Mouse (Mus musculus): Measurements from ENCODE around the gene Pgk1.

Gene Pgk1

DNA sequence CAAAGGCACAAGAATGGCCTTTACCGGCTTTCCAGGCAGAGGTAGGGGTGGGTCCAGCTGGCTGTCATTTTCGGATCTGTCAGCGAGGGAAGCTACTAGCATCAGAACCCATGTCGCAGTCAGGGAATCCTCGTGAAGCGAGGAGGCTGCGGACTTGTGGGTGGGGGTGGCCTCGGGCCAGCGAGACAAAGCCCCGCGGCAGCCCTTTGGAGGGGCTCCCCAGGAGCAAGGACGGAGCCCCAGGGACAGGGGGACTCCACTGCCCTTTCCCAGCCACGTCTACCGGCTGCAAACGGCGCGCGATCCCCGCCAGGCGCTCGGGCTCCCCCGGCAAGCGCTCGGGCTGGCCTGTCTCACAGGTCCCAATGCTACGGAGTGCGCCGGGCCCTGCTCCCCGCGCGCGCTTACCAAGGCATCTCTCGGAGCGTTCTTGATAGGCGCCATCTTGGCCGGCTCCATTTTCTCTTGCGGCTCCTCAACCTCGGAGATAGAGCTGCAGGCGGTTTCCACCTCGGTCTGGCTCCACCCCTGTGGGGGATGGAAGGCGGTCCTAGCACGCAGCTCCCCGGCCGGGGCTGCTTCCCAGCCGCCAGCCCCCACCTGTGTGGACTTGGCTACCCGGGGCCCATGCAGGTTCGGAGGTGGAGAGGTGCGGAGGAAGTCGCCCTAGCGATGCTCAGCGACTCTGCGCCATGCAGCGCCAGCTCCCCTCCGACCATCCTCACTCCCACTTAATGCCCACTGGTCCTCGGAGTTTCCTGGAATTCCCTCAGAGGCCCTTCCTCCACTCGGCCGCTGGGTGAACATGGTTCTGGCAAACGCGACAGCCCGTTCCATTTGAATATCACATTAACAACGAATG lies 32.5 kb downstream of the Pgk1 start:
- peak; percentile 48 to 55 for DNase-seq

DNA sequence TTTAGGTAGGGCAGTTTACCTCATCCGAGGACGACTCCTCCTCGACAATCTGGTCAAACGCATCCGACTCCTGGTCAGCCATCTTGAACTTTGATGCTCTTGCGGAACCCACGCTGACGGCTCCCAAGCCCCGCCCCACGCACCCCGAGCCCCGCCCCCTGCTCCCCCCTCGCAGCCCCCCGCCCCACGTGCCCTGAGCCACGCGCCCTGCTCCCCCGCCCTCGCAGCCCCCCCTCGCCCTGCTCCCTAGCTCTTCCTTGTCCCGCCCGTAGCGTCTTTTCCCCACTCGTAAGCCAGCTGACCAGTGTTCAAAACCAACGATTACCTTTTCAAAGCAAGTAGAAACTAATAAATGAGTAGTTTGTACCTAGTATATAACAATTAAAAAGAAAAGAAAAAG lies 34.2 kb downstream of the Pgk1 start, which contains the start of gene Taf9b:
Taf9b (minus strand) TSS at position 101 of the 400 bp plus-strand sequence.
- DNase-seq = no peak

All from thymus, adult 18-20 months (tissue).